Mouse (Mus musculus) intestine, embryonic 15.5 days (tissue): Measurements from ENCODE around the gene Mipol1. TPM values are rescaled to one million over a fixed set of nuclear protein-coding genes. Genes with fewer than 3 reads are reported as not detected.

ENCODE experiments used
- ATAC-seq: fragments of 200-750 bp; cut with Nextera tagmentation; 2 replicates; pipeline ENCODE4 v1.8.0; 2017; ENCODE audit warnings: moderate TSS enrichment, moderate library complexity
- H3K27ac ChIP-seq: fragments of 300-500 bp; sonication (generic); 2 replicates; pipeline ENCODE4 v1.5.1; 2015; ENCODE audit warnings: mild to moderate bottlenecking, inconsistent platforms
- H3K27me3 ChIP-seq: fragments of 300-500 bp; sonication (generic); replicated peaks from 2 replicates; pipeline ENCODE4 v1.6.1; 2015; ENCODE audit warnings: inconsistent platforms
- H3K36me3 ChIP-seq: fragments of 300-500 bp; sonication (generic); 2 replicates; pipeline ENCODE4 v1.6.1; 2015; ENCODE audit warnings: inconsistent platforms
- H3K4me1 ChIP-seq: fragments of 300-500 bp; sonication (generic); replicated peaks from 2 replicates; pipeline ENCODE4 v1.6.1; 2015; ENCODE audit warnings: inconsistent platforms
- H3K4me2 ChIP-seq: fragments of 300-500 bp; sonication (generic); replicated peaks from 2 replicates; pipeline ENCODE4 v1.6.1; 2015; ENCODE audit warnings: mild to moderate bottlenecking, inconsistent platforms
- H3K4me3 ChIP-seq: fragments of 300-500 bp; sonication (generic); replicated peaks from 2 replicates; pipeline ENCODE4 v1.5.1; 2015; ENCODE audit warnings: inconsistent platforms
- H3K9ac ChIP-seq: fragments of 300-500 bp; sonication (generic); 2 replicates; pipeline ENCODE4 v1.6.1; 2015; ENCODE audit warnings: inconsistent platforms
- H3K9me3 ChIP-seq: fragments of 300-500 bp; sonication (generic); 2 replicates; pipeline ENCODE4 v1.6.1; 2016; ENCODE audit warnings: inconsistent platforms
- WGBS: fragments of 180-500 bp; shearing (Covaris S2); methylation state at CpG from one replicate; pipeline ENCODE4 v1.1.7; 2015; 5-methylcytosine and 5-hydroxymethylcytosine counted together
- polyA plus RNA-seq: library from polyadenylated mRNA; unstranded; fragments of >200 nt; fragmentation: Nextera tagmentation; extraction: Ambion mirVana; gene quantifications from 2 replicates; pipeline ENCODE4 v1.2.1, GENCODE M21; 2015

The Mipol1 gene
- polyA plus RNA-seq, 1 experiment from 2014 or later = 10.1 TPM

DNA sequence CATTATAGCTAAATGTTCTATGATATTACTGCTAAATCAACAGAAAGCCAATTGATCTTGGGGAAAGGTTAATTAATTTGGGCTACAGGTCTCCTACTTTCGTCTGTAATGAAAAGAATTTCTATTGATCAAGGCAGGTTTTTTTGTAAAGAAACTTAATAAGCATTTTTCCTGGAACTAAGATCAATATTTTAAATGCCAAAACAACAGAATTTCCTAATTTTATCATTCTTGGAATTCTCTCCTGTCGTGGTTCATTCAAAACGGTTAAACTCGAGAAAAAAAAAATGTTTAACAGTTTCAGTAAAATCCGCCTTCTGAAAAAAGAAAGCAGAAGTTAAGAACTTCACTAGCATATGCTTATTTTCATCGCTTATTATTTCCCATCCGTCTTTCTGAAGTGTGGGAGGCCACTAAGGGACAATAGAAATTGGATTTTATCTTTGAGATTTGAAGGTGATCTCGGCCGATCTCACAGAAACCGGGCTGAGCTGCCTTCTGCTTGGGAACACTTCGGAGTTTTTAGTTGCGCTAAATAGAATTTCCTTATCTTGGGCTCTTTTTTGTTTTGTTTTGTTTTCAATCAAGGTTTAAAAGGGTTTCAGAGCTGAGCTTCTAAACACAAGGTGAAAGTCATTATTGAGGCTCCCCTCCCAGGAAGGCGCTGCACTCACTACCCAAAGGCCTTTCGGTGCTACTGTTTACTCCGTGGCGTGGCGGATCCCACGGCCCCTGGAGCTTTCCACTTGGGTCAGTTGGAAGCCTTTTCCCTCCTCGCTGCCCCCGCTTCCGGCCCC lies 307.8 kb downstream of the Mipol1 start:
- Histone ChIP-seq H3K4me2 (peak overlapping the region; percentile 68), H3K27me3 (peaks cover 55% of the 10 kb centered on the region), H3K36me3 (no peaks in the 10 kb centered on the region), H3K9me3 (no peaks in the 10 kb centered on the region), H3K4me1 (peaks cover 11% of the 10 kb centered on the region), H3K27ac (peak overlapping the region; percentile 62; the same call in 1 of the 2 replicates), H3K4me3 (peak overlapping the region; percentile 36), H3K9ac (peak overlapping the region; percentile 40; the same call in 1 of the 2 replicates)
- ATAC-seq = no peak
- WGBS = under 1% methylated on average over 21 of the region's 21 CpGs

GRCm38 (mm10) chr12:57538588-57539550 lies 308.6 kb downstream of the Mipol1 start:
- no peak for ATAC-seq
- peak overlapping the region; percentile 40 for H3K9ac ChIP-seq
- H3K4me2 ChIP-seq = peak overlapping the region; percentile 68
- H3K36me3 ChIP-seq = no peaks in the 10 kb centered on the region
- no peaks in the 10 kb centered on the region for H3K9me3 ChIP-seq
- H3K4me3 ChIP-seq = peak overlapping the region; percentile 36
- WGBS = under 1% methylated on average over 63 of the region's 63 CpGs
- H3K4me1 ChIP-seq = peaks cover 11% of the 10 kb centered on the region
- peak overlapping the region; percentile 62 for H3K27ac ChIP-seq
- H3K27me3 ChIP-seq = peaks cover 58% of the 10 kb centered on the region

DNA sequence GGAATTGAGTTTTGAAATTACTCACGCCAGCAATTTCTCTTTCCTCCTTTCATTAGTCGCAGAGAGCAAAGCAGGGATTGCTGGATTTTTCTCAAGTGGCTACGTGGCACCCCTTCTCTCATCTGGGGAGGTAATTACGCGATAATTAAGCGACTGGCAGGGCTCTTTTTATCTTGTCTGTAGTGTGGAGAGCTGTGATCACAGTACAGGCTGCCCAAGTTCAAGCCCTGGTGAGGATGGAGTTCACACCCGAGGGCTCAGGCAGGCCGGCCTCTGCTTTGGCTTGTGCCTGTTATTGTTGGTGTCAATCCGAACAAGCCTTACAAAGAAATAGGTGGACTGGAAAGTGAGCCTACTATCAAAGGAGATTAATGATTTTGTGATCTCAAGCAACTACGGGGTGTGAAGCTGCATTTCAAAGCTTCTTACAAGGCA lies 309.3 kb downstream of the Mipol1 start:
- Histone ChIP-seq H3K4me1 (peaks cover 11% of the 10 kb centered on the region), H3K4me3 (peak overlapping the region; percentile 36), H3K9me3 (no peaks in the 10 kb centered on the region), H3K9ac (peak overlapping the region; percentile 40), H3K36me3 (no peaks in the 10 kb centered on the region), H3K27ac (peak overlapping the region; percentile 62), H3K27me3 (peaks cover 54% of the 10 kb centered on the region), H3K4me2 (peak overlapping the region; percentile 68)
- WGBS = 1% methylated on average over 10 of the region's 10 CpGs
- no peak for ATAC-seq

DNA sequence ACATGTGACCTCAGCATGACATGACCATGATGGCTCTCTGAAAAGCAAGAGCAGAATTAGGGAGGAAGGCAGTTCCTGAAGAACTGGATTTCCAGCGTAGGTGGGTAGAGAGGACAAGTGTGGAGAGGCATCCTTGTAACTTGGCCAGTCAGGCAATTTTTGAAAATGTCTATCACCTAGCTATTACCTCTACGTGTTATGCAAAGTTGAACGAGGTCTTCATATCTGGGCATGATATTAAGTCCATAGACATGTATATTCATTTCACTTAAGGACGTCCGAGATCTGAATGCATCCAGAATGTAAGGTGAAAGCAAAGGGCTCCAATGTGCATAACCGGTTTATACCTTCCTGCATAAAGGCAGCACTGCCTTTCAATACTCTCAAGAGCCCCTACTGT lies 310.9 kb downstream of the Mipol1 start:
- Histone ChIP-seq H3K4me3 (peak overlapping the region; percentile 12; the same call in 1 of the 2 replicates), H3K9ac (no peak overlapping the region), H3K4me1 (peaks cover 18% of the 10 kb centered on the region), H3K4me2 (peak overlapping the region; percentile 35), H3K9me3 (no peaks in the 10 kb centered on the region), H3K27me3 (peaks cover 52% of the 10 kb centered on the region), H3K27ac (no peak overlapping the region), H3K36me3 (no peaks in the 10 kb centered on the region)
- 4% methylated on average over 6 of the region's 6 CpGs for WGBS
- no peak for ATAC-seq

DNA sequence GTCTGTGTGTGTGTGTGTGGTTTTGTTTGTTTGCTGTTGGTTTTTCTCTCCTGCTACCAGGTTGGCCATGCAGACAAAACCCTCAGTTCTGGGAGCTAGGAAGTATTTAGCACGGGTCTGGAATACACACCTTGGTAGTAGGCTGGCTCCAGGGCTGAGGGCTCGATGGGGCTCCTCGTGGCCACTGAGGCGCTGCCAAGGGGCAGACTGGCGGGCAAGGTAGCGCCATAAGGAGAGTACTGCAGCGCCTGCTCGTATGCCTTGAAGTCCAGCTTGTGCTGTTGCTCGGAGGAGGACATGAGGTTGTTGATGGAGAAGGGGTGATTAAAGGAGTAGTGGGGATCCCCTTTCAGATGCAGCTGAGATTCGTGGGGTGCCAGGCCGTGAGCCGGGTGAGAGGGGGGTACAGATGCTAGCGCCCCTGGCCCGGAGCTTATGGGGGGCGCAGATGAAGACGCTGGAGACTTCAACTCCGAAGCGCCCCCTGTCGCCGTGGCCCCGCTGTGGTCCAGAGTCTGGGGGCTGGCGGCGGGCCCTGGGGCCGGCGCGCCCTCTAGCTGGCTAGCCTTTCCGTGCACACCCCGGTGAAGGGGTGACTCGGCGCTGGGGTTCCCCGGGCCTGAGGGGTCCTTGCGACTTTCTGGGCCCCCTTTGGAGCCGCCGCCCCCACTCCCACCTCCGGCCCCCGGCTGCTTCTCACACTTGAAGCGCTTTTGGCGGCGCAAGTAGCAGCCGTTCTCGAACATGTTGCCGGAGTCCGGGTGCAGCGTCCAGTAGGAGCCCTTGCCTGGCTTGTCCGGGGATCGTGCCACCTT lies 311.9 kb downstream of the Mipol1 start:
- Histone ChIP-seq H3K36me3 (no peaks in the 10 kb centered on the region), H3K9ac (peak overlapping the region; percentile 47; the same call in 1 of the 2 replicates), H3K4me1 (peaks cover 20% of the 10 kb centered on the region), H3K27ac (peak overlapping the region; percentile 48; the same call in 1 of the 2 replicates), H3K4me3 (peak overlapping the region; percentile 39), H3K27me3 (peaks cover 51% of the 10 kb centered on the region), H3K9me3 (no peaks in the 10 kb centered on the region), H3K4me2 (peak overlapping the region; percentile 56)
- 3% methylated on average over 46 of the region's 46 CpGs for WGBS
- peak; percentile 21; the same call in 1 of the 2 replicates for ATAC-seq

- H3K4me3 ChIP-seq = peak overlapping the region; percentile 39
- H3K27me3 ChIP-seq = peaks cover 52% of the 10 kb centered on the region
- H3K36me3 ChIP-seq = no peaks in the 10 kb centered on the region
- peak overlapping the region; percentile 56 for H3K4me2 ChIP-seq
- WGBS = 2% methylated on average over 63 of the region's 63 CpGs
- no peak overlapping the region for H3K27ac ChIP-seq
- H3K9me3 ChIP-seq = no peaks in the 10 kb centered on the region
- ATAC-seq = no peak
- H3K4me1 ChIP-seq = peaks cover 20% of the 10 kb centered on the region
- H3K9ac ChIP-seq = peak overlapping the region; percentile 47
Observed at GRCm38 (mm10) chr12:57542746-57543626, 312.8 kb downstream of the Mipol1 start.

GRCm38 (mm10) chr12:57543627-57543991 lies 313.4 kb downstream of the Mipol1 start:
- peaks cover 57% of the 10 kb centered on the region for H3K27me3 ChIP-seq
- 2% methylated on average over 10 of the region's 10 CpGs for WGBS
- no peaks in the 10 kb centered on the region for H3K36me3 ChIP-seq
- H3K9ac ChIP-seq = peak overlapping the region; percentile 47
- H3K27ac ChIP-seq = no peak overlapping the region
- H3K9me3 ChIP-seq = no peaks in the 10 kb centered on the region
- peak overlapping the region; percentile 39 for H3K4me3 ChIP-seq
- ATAC-seq = no peak
- H3K4me2 ChIP-seq = peak overlapping the region; percentile 56
- peaks cover 19% of the 10 kb centered on the region for H3K4me1 ChIP-seq

- peaks cover 65% of the 10 kb centered on the region for H3K27me3 ChIP-seq
- peak overlapping the region; percentile 61 for H3K4me3 ChIP-seq
- no peak for ATAC-seq
- peak overlapping the region; percentile 65 for H3K9ac ChIP-seq
- no peaks in the 10 kb centered on the region for H3K36me3 ChIP-seq
- H3K27ac ChIP-seq = peak overlapping the region; percentile 93
- H3K4me1 ChIP-seq = peaks cover 15% of the 10 kb centered on the region
- no peaks in the 10 kb centered on the region for H3K9me3 ChIP-seq
- WGBS = 1% methylated on average over 31 of the region's 31 CpGs
- H3K4me2 ChIP-seq = peak overlapping the region; percentile 90
Observed at GRCm38 (mm10) chr12:57544641-57545370, 314.6 kb downstream of the Mipol1 start.

GRCm38 (mm10) chr12:57545371-57546241 lies 315.4 kb downstream of the Mipol1 start:
- Histone ChIP-seq H3K4me1 (peaks cover 15% of the 10 kb centered on the region), H3K36me3 (no peaks in the 10 kb centered on the region), H3K4me3 (peak overlapping the region; percentile 61), H3K4me2 (peak overlapping the region; percentile 90), H3K27ac (peak overlapping the region; percentile 93), H3K9ac (peak overlapping the region; percentile 65), H3K9me3 (no peaks in the 10 kb centered on the region), H3K27me3 (peaks cover 72% of the 10 kb centered on the region)
- ATAC-seq = peak; percentile 71
- WGBS = under 1% methylated on average over 102 of the region's 106 CpGs
